Mouse (Mus musculus) Muller cell, postnatal 12 days (primary cell): ENCODE data around the gene Ppp6r2.

ENCODE experiments used
- DNase-seq: peaks from one replicate; pipeline ENCODE4 v3.0.0-alpha.2; 2015; ENCODE audit errors: inconsistent ontology term

Ppp6r2 gene

GRCm38 (mm10) chr15:89308406-89309139 is 97.2 kb downstream of the Ppp6r2 start:
- no peak for DNase-seq

- peak; percentile 54 for DNase-seq
These were observed 98.7 kb downstream of the Ppp6r2 start for GRCm38 (mm10) chr15:89309962-89310498.

GRCm38 (mm10) chr15:89313359-89313758 is 102.0 kb downstream of the Ppp6r2 start:
- DNase-seq, result no peak

GRCm38 (mm10) chr15:89314107-89314506 is 102.8 kb downstream of the Ppp6r2 start:
- peak; percentile 9 for DNase-seq

GRCm38 (mm10) chr15:89314511-89315189 is 103.3 kb downstream of the Ppp6r2 start:
- DNase-seq, result peak; percentile 64

GRCm38 (mm10) chr15:89315190-89315731 is 103.9 kb downstream of the Ppp6r2 start, which contains the start of gene Sbf1:
Gene Sbf1, minus strand, starts transcription at chr15:89315311.
- peak; percentile 98 for DNase-seq

GRCm38 (mm10) chr15:89316146-89316545 is 104.8 kb downstream of the Ppp6r2 start:
- DNase-seq, result no peak

- DNase-seq, result no peak
These were observed 109.9 kb downstream of the Ppp6r2 start for GRCm38 (mm10) chr15:89321264-89321663.

- DNase-seq, result no peak
These were observed 111.5 kb downstream of the Ppp6r2 start, which contains the start of gene Adm2 for GRCm38 (mm10) chr15:89322670-89323522. Gene Adm2, plus strand, starts transcription at chr15:89322720.

GRCm38 (mm10) chr15:89323656-89324055 is 112.3 kb downstream of the Ppp6r2 start:
- no peak for DNase-seq

GRCm38 (mm10) chr15:89326441-89326840 is 115.1 kb downstream of the Ppp6r2 start:
- no peak for DNase-seq

- DNase-seq, result no peak
These were observed 122.9 kb downstream of the Ppp6r2 start, which contains the start of gene Miox for GRCm38 (mm10) chr15:89334271-89334670. Gene Miox, plus strand, starts transcription at chr15:89334398.

GRCm38 (mm10) chr15:89334774-89335537 is 123.6 kb downstream of the Ppp6r2 start:
- no peak for DNase-seq

GRCm38 (mm10) chr15:89336422-89336821 is 125.1 kb downstream of the Ppp6r2 start:
- DNase-seq, result no peak
